Mouse (Mus musculus) heart, adult 2 months (tissue): ENCODE results near the gene Crebrf. TPM values are rescaled to one million over a fixed set of nuclear protein-coding genes. Genes with fewer than 3 reads are reported as not detected.

Experiments used
- DNase-seq, 2 experiments: peaks; one replicate each; pipeline ENCODE4 v3.0.0; 2021
- H3K27ac ChIP-seq: fragments of 200-600 bp; 2 replicates; pipeline ENCODE4 v1.8.1; 2022
- H3K27me3 ChIP-seq: fragments of 200-500 bp; 2 replicates; pipeline ENCODE4 v1.6.1; 2012; ENCODE audit warnings: mild to moderate bottlenecking, low read length, inconsistent platforms, mixed read lengths; ENCODE audit not compliant: control insufficient read depth, insufficient read depth
- H3K36me3 ChIP-seq: fragments of 200-500 bp; 2 replicates; pipeline ENCODE4 v1.6.1; 2012; ENCODE audit warnings: low read length, inconsistent platforms; ENCODE audit not compliant: control insufficient read depth, insufficient read depth
- H3K4me1 ChIP-seq: fragments of 200-500 bp; 2 replicates; pipeline ENCODE4 v1.6.1; 2011; ENCODE audit warnings: low read length; ENCODE audit not compliant: control insufficient read depth, insufficient read depth
- H3K4me3 ChIP-seq: fragments of 200-600 bp; 2 replicates; pipeline ENCODE4 v1.8.1; 2022
- H3K79me2 ChIP-seq: fragments of 200-500 bp; replicated peaks from 2 replicates; pipeline ENCODE4 v1.6.1; 2012; ENCODE audit warnings: mild to moderate bottlenecking, inconsistent platforms, low read length, moderate library complexity, mixed read lengths; ENCODE audit not compliant: control insufficient read depth, insufficient read depth
- H3K9ac ChIP-seq: fragments of 200-500 bp; 2 replicates; pipeline ENCODE4 v1.6.1; 2012; ENCODE audit warnings: low read depth, mild to moderate bottlenecking, control low read depth, inconsistent platforms, low read length, mixed read lengths
- CTCF ChIP-seq: fragments of 200-600 bp; IDR thresholded peaks from 2 replicates; pipeline ENCODE4 v1.8.1; 2022; ENCODE audit warnings: antibody characterized with exemption, mild to moderate bottlenecking, moderate library complexity
- EP300 ChIP-seq: fragments of 200-500 bp; IDR thresholded peaks from 2 replicates; pipeline ENCODE4 v1.6.1; 2011; ENCODE audit warnings: low read depth, low read length, control low read depth; ENCODE audit not compliant: insufficient read depth
- POLR2A ChIP-seq: fragments of 200-500 bp; IDR thresholded peaks from 2 replicates; pipeline ENCODE4 v1.6.1; 2011; ENCODE audit warnings: mild to moderate bottlenecking, low read depth, low read length, control low read depth; ENCODE audit not compliant: insufficient read depth
- WGBS: fragments of 180-500 bp; shearing (Covaris S2); methylation state at CpG from one replicate; pipeline ENCODE4 v1.1.7; 2018; 5-methylcytosine and 5-hydroxymethylcytosine counted together
- intact Hi-C: fragments of 180-260 bp; cut with DNase I; formaldehyde crosslinking; loops from one replicate; pipeline ENCODE4 v1.15.1; 2025
- long read RNA-seq: library from polyadenylated mRNA; stranded (forward); transcript quantifications from one replicate; pipeline ENCODE4 v2.0.0, GENCODE M21; 2021
- polyA plus RNA-seq: library from polyadenylated mRNA; depleted of rRNA; stranded (reverse); fragments of >200 nt; gene quantifications from 2 replicates; pipeline ENCODE4 v1.2.3, GENCODE M21; 2012; rRNA removed
- total RNA-seq, 2 experiments: library from RNA; stranded (reverse); gene quantifications; 2 replicates each; pipeline ENCODE4 v1.2.3; 2021

Crebrf gene
- total RNA-seq: 10 to 100 TPM; 63.5 to 72.9 TPM
- polyA plus RNA-seq: 6.1 and 10.7 TPM in 2 replicates
- long read RNA-seq, partial matches to known transcripts: 1 of 11 reads
- long read RNA-seq, other reads (novel, unspliced or antisense): 10 of 11 reads

DNA sequence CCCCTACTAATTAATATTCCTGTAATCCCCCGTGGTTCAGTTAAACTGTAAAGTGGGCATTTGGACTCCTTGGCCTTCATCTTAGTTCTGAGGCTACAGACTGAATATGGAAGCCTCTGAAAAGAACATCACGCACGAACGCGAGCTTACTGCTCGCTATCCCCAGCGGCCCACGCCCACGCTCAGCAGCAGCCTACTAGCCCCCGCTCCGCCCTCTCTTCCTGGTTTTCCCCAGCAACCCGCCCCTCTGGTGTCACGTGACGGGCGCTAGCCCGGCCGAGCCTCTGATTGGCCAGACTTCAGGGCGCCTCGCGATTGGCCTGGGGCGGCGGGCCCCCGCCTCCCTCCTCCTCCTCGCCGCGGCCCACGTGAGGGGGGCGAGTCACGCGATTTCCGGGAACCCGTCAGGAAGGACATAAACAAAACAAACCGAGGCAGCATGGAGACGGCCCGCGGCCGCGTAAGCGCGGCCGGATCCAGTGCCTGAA is at the start of gene Crebrf:
Gene Crebrf (plus strand): TSS at position 380 of the 488 bp plus-strand sequence.
- Histone ChIP-seq H3K79me2 (no peaks in the 10 kb centered on the region; the same call in 1 of the 2 replicates), H3K36me3 (peaks cover 3% of the 10 kb centered on the region; the same call in 1 of the 2 replicates), H3K27me3 (no peaks in the 10 kb centered on the region), H3K27ac (peak within 1 kb of the TSS; percentile 93), H3K4me1 (peaks cover 3% of the 10 kb centered on the region), H3K9ac (peak within 1 kb of the TSS; percentile 89), H3K4me3 (peak within 1 kb of the TSS; percentile 98)
- peak; percentile 98 to 99 for DNase-seq
- intact Hi-C loops: loop anchor here (2.0 to 5.0 kb wide), 2 partner anchors 55 to 217 kb away; partner anchors contain the start of gene Phf1
- WGBS: under 1% methylated on average over 41 of the region's 41 CpGs
- TF ChIP-seq POLR2A: peak; percentile 86
- no peak for TF ChIP-seq CTCF
- no peak for TF ChIP-seq EP300

DNA sequence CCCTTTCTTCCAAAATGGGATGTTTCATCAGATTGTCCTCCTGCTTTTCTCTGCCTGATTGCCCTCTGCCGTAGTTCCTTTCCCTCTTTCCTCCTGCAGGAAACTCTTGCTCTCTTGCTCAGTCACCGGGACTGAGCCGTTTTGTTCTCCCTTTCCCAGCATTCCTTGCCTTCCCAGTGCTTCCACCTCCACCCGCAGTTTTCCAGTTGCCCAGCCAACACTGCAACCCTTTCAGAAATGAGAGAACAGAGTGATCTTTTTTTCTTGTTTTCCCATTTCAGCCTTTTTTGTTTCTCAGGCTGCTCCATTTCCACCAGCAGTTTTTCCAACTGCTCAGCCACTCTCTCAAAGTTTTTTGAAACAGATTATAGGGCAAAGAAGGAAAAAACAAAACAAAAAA is 44.2 kb upstream of the Crebrf start:
- Histone ChIP-seq H3K4me3 (no peak overlapping the region), H3K27ac (no peak overlapping the region), H3K27me3 (no peaks in the 10 kb centered on the region), H3K4me1 (no peaks in the 10 kb centered on the region; the same call in 1 of the 2 replicates), H3K9ac (no peak overlapping the region), H3K36me3 (no peaks in the 10 kb centered on the region), H3K79me2 (no peaks in the 10 kb centered on the region)
- intact Hi-C loops: no loop called here
- TF ChIP-seq CTCF (no peak), EP300 (no peak), POLR2A (no peak)
- WGBS: 34% methylated on average over 4 of the region's 4 CpGs
- no peak for DNase-seq

DNA sequence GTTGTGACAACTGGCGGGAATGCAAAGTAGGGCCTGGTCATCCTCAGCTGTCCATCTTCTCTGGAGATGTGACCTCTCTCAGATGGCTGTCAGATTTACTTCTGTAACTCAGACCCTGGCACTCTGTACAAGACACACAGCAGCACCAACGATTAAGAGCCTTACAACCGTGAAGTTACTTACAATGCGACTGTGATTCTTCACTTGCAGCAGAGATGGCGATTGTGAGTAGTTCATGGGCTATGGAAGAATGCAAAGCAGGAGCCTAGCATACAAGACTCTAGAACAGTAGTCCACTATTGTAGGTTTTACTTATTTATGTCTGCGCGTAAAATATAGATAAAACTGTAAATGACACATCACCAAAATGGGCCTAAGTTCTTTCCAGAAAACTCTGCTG is 39.6 kb upstream of the Crebrf start:
- Histone ChIP-seq H3K4me3 (peak overlapping the region; percentile 79), H3K79me2 (peaks cover 8% of the 10 kb centered on the region), H3K4me1 (peaks cover 5% of the 10 kb centered on the region), H3K27ac (peak overlapping the region; percentile 98), H3K36me3 (0 out of 2 replicates have a peak, but pooled peaks cover 3% of the 10 kb centered on the region), H3K27me3 (no peaks in the 10 kb centered on the region), H3K9ac (no peak overlapping the region)
- 27% methylated on average over 7 of the region's 7 CpGs for WGBS
- intact Hi-C loops: loop anchor here (1.0 to 5.0 kb wide), 3 partner anchors 13 to 211 kb away; partner anchors contain the start of gene Atp6v0e
- TF ChIP-seq CTCF (no peak), POLR2A (no peak), EP300 (no peak)
- DNase-seq: no peak

DNA sequence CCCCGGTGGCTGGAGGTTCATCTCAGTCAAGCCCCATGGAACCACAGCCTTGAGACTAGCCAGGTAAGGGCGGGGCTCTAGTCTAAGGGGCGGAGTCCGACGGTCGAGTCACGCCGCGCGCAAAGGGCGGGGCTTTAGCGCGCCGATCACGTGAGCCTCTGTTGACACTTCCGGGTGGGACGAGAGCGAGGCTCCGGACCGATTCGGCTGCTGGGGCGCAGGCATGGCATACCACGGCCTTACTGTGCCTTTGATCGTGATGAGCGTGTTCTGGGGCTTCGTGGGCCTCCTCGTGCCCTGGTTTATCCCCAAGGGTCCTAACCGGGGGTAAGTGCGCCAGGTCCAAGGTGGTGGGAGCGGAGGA is 39.2 kb upstream of the Crebrf start:
- Histone ChIP-seq H3K4me1 (peaks cover 5% of the 10 kb centered on the region), H3K27ac (peak overlapping the region; percentile 98), H3K36me3 (0 out of 2 replicates have a peak, but pooled peaks cover 3% of the 10 kb centered on the region), H3K27me3 (no peaks in the 10 kb centered on the region), H3K4me3 (peak overlapping the region; percentile 79), H3K9ac (peak overlapping the region; percentile 88), H3K79me2 (peaks cover 10% of the 10 kb centered on the region)
- intact Hi-C loops: loop anchor here (5.0 kb wide), 2 partner anchors 36 to 211 kb away; no protein-coding TSS in a partner anchor
- peak; percentile 91 for DNase-seq
- TF ChIP-seq EP300 (no peak), CTCF (no peak), POLR2A (peak; percentile 90)
- WGBS: under 1% methylated on average over 30 of the region's 30 CpGs

DNA sequence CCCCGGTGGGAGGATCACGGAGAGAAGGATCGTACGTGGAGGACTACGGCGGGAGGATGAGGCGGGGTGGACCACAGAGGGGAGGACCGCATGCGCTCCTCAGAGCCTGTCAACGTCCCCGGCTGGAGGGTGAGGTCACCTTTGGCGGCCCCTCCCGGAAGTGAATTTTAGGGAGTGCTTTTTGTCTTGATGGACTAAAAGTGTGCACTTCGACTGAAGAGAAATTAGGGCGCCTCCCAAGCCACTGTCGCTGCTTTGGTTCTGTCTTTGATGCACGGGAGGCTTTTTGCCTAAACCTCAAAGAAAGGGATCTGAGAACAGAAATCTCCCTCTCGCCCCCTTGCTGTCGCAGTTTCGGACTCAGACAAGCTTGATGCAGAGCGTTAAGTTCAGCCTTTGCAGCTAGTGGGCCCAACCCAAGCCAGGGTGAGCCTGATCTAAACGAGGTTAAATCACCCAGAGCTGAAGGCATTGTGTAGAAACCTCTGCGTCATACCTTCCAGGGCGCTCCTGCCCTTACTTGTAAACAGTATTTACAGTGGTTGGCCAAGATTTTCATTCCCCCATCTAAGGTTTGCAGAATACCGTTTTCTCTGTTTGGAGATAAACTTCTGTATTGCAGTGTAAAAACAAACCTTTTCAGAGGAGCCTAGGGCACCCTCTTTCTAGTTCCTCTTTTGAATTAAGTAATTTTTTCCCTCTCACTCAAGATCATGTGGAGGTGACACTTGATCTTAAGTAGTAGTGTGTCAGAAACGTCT is 38.7 kb upstream of the Crebrf start:
- Histone ChIP-seq H3K9ac (peak overlapping the region; percentile 88), H3K36me3 (0 out of 2 replicates have a peak, but pooled peaks cover 3% of the 10 kb centered on the region), H3K4me3 (peak overlapping the region; percentile 79), H3K27me3 (no peaks in the 10 kb centered on the region), H3K27ac (peak overlapping the region; percentile 98), H3K79me2 (peaks cover 11% of the 10 kb centered on the region), H3K4me1 (peaks cover 5% of the 10 kb centered on the region)
- no peak for TF ChIP-seq POLR2A
- no peak for TF ChIP-seq EP300
- peak; percentile 46 for TF ChIP-seq CTCF
- WGBS: under 1% methylated on average over 26 of the region's 26 CpGs
- intact Hi-C loops: loop anchor here (5.0 kb wide), 2 partner anchors 36 to 211 kb away; no protein-coding TSS in a partner anchor
- peak; percentile 85 to 87 for DNase-seq
